Mouse (Mus musculus): ENCODE measurements around the gene Ccdc191.
A peak's percentile ranks its signal among the peaks of the same experiment; 100 is the strongest.

The Ccdc191 gene

GRCm38 (mm10) chr16:43889208-43890004 is at the start of gene Ccdc191:
Ccdc191 (plus strand) TSS chr16:43889800.
- peak; percentile 100 for DNase-seq (ENCODE audit: low spot score)

DNA sequence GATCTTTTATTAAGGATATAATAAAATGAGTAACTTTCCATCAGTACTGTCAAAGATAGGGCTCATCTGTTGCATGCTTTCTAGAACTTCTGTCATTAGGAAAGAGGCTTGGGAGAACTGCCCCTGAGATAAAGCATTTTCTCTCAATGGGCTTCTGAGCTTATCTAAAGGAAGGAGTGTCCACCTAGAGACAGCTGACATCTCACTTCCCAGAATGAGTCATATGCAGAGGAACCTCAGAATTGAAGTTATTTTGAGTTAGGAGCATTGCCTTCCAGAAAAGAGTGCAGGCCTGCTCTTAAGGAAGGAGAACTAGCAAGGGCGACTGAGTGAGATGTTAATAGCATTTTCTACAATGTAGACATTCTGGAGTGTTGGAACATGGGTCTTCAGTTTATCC is 48.4 kb upstream of the Ccdc191 start:
- DNase-seq (ENCODE audit: low spot score), result no peak

GRCm38 (mm10) chr16:43849839-43850238 is 39.8 kb upstream of the Ccdc191 start:
- DNase-seq (ENCODE audit: low spot score), result no peak

- DNase-seq (ENCODE audit: low spot score), result no peak
Measured at GRCm38 (mm10) chr16:43858941-43859476, 30.6 kb upstream of the Ccdc191 start.

- no peak for DNase-seq (ENCODE audit: low spot score)
Measured at GRCm38 (mm10) chr16:43860624-43861023, 29.0 kb upstream of the Ccdc191 start.

DNA sequence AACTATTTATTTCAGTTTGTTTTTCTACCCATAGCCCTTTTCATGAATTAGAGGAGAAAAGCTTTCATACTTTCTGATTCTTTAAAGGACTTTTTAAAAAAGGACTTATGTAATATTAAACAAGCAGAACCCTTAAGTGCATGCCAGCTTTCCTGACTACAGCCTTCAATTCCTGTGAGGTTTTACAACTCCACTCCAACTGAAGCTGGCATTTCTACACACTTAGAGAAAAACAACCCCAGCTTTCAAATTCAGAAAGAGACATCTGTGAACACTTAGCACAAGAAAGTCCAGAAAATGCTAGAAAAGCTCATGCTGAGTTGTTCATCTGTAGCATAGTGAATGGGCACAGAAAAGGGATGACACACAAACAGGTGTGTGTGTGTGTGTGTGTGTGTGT is 19.8 kb upstream of the Ccdc191 start:
- DNase-seq (ENCODE audit: low spot score), result no peak

DNA sequence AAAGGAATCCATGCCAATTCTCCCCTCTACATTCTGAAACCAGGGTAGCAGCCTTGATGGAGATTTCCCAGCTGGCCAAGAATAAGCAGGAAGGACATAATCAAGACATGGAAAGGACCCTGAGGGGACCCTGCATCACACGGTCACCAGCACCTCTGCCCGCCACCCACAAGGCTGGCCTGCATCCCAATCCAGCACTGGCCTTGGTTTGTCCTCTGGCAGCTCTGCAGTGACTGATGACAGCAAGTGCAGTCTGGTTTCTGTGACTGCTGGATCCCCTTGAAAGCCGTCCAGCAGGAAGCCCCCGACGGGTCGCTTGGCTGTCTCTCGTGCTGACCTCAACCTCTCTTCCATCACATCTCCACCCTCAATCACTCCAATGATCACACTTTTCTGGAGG is 18.2 kb upstream of the Ccdc191 start:
- no peak for DNase-seq (ENCODE audit: low spot score)

DNA sequence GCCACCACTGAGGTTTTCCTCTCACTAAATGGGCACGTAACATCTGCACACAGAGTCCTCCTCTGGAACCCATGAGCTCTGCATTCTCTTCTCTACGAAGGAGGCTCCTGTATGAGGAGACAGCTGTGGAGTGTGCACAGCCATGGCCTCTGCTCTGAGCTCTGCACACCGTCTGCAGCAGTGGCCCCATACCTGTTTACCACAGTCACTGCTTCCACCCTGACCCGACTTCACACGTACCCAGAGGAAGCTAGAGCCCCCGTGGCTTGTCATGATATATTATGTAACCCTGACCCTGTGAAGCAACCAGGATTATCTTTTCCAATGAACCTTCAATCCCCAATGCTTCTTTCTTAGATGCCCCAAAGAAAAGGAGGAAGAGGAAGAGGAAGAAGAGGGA is 9.8 kb upstream of the Ccdc191 start:
- no peak for DNase-seq (ENCODE audit: low spot score)

DNA sequence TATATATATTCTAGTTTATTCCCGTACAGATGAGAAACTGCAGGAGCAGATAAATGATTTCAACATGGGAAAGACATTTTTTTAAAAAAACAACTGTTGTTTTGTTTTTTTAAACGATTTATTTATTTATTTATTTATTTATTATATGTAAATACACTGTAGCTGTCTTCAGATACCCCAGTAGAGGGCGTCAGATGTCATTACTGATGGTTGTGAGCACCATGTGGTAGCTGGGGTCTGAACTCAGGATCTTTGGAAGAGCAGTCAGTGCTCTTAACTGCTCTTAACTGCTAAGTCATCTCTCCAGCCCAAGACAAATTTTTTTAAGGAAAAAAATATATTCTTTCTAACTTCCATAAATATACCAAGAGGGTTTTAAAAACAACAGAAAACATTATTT is 8.0 kb upstream of the Ccdc191 start:
- DNase-seq (ENCODE audit: low spot score), result peak; percentile 19

DNA sequence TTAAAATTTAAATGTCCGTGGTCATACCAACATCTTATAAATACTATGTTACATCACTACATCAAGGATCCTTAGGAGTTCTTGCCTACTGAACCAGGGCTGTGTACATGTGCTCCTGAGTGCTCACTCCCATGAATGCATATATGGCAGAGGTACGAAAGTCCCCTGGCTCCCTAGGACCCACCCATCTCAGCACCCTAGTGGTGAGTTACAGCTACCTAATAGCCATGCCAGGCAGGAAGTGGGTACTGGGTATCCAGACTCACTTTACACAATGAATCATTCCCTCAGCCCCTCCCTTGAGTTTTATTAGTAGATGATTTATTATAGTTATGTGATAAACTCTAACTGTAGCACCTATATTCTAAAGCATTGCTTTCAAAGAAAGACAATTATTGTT is 7.3 kb upstream of the Ccdc191 start:
- no peak for DNase-seq (ENCODE audit: low spot score)

- peak; percentile 88 for DNase-seq (ENCODE audit: low spot score)
Measured at GRCm38 (mm10) chr16:43890005-43890336, 371 bp downstream of the Ccdc191 start.

DNA sequence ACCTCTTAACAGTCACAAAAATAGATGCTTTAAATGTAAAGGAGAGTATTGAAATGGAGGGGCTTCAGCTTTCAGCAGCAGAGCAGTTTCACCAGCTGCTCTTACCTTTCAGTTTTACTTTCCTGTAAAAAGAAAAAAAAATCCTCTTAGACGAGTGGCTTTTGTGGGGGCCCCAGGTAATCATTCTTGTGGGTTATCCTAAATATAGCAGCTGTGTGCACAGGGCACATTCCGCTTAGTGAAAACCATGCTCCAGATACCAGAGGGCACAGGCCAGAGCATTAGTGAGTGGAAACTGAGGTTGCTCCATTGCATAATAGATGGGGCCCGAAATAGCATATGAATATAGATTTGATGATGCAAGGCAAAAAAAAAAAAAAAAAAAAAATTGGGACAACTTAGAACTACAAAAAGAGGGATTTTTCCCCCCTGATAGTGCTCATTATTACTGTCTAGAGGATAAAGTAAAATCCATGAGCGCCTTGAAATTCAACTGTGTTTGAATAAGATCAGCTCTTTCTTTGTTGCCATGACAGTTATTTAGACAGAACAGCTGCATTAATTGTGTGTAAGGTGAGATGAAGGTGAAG is 1.2 kb downstream of the Ccdc191 start:
- DNase-seq (ENCODE audit: low spot score), result no peak

GRCm38 (mm10) chr16:43894501-43894900 is 4.9 kb downstream of the Ccdc191 start:
- no peak for DNase-seq (ENCODE audit: low spot score)

DNA sequence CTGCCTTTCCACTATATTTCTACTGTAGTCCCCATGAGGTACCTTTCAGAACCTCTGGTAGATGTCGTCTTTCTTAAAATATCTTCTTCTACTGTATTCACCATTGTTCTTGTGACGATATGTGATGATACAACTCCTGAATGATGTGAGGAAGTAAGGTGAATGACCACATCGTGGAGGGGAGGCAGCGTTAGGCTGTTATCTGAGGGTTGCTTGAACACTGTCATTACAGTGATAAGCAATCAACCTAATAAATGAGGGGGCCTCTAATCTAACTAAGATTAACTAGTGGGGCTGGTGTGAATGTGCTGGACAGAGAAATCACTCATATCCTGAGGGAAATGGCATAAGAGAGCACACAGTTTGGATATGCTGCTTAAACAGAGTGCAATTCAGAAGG is 10.5 kb downstream of the Ccdc191 start:
- DNase-seq (ENCODE audit: low spot score), result no peak

- no peak for DNase-seq (ENCODE audit: low spot score)
Measured at GRCm38 (mm10) chr16:43900571-43900970, 11.0 kb downstream of the Ccdc191 start.

DNA sequence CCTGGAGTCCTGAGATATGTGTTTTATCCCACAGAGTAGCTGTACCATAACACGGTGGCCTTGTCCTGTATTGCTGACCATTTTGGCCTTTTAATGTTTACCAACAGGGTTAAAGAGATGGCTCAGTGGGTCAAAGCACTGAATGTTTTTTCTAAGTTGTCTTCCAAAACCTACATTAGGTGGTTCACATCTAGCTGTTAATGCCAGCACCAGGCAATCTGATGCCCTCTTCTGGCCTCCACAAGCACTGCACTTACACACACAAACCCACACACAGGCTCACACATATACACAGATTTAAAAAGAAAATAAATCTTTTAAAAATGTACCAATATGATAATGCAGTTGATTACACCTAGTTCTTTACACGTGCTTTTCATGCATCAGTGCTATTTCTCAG is 19.3 kb downstream of the Ccdc191 start:
- no peak for DNase-seq (ENCODE audit: low spot score)

DNA sequence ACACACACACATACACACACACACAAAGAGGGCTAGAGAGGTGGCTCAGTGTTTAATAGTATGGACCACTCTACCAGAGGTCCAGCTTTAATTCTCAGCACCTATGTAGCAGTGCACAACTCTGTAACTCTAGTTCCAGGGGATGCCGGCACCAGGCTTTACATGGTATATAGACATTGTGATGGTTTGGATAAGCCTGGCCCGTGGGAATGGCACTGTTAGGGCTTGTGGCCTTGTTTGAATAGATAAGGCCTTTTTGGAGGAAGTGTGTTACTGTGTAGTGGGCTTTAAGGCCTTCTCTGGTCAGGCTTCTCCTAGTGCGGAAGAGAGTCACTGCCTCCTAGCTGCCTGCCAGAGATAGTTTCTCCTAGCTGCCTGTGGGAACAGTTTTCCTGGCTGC is 29.3 kb downstream of the Ccdc191 start:
- DNase-seq (ENCODE audit: low spot score), result no peak

GRCm38 (mm10) chr16:43922024-43922423 is 32.4 kb downstream of the Ccdc191 start:
- DNase-seq (ENCODE audit: low spot score), result no peak

GRCm38 (mm10) chr16:43922630-43923029 is 33.0 kb downstream of the Ccdc191 start:
- DNase-seq (ENCODE audit: low spot score), result no peak

DNA sequence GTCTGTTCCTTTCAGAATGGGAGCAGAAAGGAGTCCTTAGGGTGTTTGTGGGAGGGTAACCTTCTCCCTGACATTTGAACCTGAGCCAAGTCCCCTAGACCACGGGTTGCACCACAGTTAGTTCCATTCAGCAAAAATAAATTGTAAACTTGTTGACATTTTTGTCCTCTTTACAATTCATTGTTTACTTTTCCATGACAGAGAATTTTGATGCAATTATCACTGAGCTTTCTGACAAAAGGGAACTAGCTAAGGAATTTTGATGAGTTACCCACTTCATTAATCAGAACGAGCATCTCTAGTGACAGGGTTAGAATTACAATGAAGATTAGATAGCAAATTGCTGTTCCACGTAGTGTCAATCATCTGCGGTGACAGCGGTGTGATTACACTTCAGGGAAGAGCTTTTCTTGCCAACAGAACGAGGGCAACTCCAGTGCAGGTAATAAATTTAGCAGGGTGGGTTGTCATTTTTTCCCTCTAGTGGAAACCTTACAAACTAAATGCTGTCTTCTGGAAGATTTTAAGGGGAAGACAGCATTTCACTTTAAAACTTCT is 35.5 kb downstream of the Ccdc191 start:
- no peak for DNase-seq (ENCODE audit: low spot score)

DNA sequence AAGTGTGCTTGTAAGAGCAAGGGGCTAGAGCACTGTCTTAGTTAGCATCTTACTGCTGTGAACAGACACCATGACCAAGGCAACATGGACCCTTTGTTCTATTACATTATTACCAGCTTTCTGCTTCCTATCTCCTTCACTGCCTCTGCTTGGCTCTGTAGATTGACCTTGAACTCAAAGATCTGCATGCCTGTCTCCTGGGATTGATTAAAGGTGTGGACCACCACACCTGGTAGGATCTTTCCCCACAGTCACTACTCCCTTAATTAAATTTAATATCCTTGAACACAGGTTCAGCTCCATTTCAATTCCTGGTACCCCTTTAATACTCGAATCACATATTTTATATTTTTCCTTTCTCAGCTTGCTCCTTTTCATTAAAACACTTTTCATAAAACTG is 36.2 kb downstream of the Ccdc191 start:
- no peak for DNase-seq (ENCODE audit: low spot score)

- no peak for DNase-seq (ENCODE audit: low spot score)
Measured at GRCm38 (mm10) chr16:43926341-43926859, 36.8 kb downstream of the Ccdc191 start, which contains the start of gene Qtrt2. Qtrt2 (minus strand) TSS chr16:43926809.

- no peak for DNase-seq (ENCODE audit: low spot score)
Measured at GRCm38 (mm10) chr16:43930577-43930976, 41.0 kb downstream of the Ccdc191 start.

All from embryo, embryonic 10.5 days (tissue).